Mouse (Mus musculus): ENCODE measurements around the gene Arhgap31.
"Not testable (repeated sequence)": the region's sequence is repeated elsewhere in the genome, so short reads cannot be mapped to it uniquely, and the experiment has no call there.

Arhgap31 gene

GRCm38 (mm10) chr16:38687673-38688072 is 25.4 kb downstream of the Arhgap31 start:
- DNase-seq (ENCODE audit: low spot score in 2 of 2), result no peak

GRCm38 (mm10) chr16:38683094-38683493 is 30.0 kb downstream of the Arhgap31 start:
- no peak for DNase-seq (ENCODE audit: low spot score in 2 of 2)

- DNase-seq (ENCODE audit: low spot score in 2 of 2), result no peak
These were observed 31.8 kb downstream of the Arhgap31 start for GRCm38 (mm10) chr16:38681313-38681712.

- DNase-seq (ENCODE audit: low spot score in 2 of 2), result no peak
These were observed 33.5 kb downstream of the Arhgap31 start for GRCm38 (mm10) chr16:38679431-38680021.

- no peak for DNase-seq (ENCODE audit: low spot score in 2 of 2)
These were observed 34.2 kb downstream of the Arhgap31 start for GRCm38 (mm10) chr16:38678853-38679252.

- DNase-seq (ENCODE audit: low spot score in 2 of 2), result not testable (repeated sequence)
These were observed 35.1 kb downstream of the Arhgap31 start for GRCm38 (mm10) chr16:38677941-38678340.

GRCm38 (mm10) chr16:38677171-38677570 is 35.9 kb downstream of the Arhgap31 start:
- no peak for DNase-seq (ENCODE audit: low spot score in 2 of 2)

GRCm38 (mm10) chr16:38676647-38677046 is 36.4 kb downstream of the Arhgap31 start:
- DNase-seq (ENCODE audit: low spot score in 2 of 2), result no peak

GRCm38 (mm10) chr16:38675600-38676335 is 37.3 kb downstream of the Arhgap31 start:
- DNase-seq (ENCODE audit: low spot score in 2 of 2), result no peak

GRCm38 (mm10) chr16:38674891-38675290 is 38.2 kb downstream of the Arhgap31 start:
- no peak for DNase-seq (ENCODE audit: low spot score in 2 of 2)

- peak; percentile 61 to 82 for DNase-seq (ENCODE audit: low spot score in 2 of 2)
These were observed 39.6 kb downstream of the Arhgap31 start for GRCm38 (mm10) chr16:38673511-38673910.

GRCm38 (mm10) chr16:38672947-38673346 is 40.1 kb downstream of the Arhgap31 start:
- DNase-seq (ENCODE audit: low spot score in 2 of 2), result no peak

- DNase-seq (ENCODE audit: low spot score in 2 of 2), result no peak
These were observed 40.7 kb downstream of the Arhgap31 start for GRCm38 (mm10) chr16:38672370-38672769.

GRCm38 (mm10) chr16:38670621-38671390 is 42.3 kb downstream of the Arhgap31 start:
- no peak for DNase-seq (ENCODE audit: low spot score in 2 of 2)

- DNase-seq (ENCODE audit: low spot score in 2 of 2), result no peak
These were observed 44.0 kb downstream of the Arhgap31 start for GRCm38 (mm10) chr16:38668871-38669675.

- no peak for DNase-seq (ENCODE audit: low spot score in 2 of 2)
These were observed 46.6 kb downstream of the Arhgap31 start for GRCm38 (mm10) chr16:38666523-38666922.

GRCm38 (mm10) chr16:38666016-38666415 is 47.1 kb downstream of the Arhgap31 start:
- no peak for DNase-seq (ENCODE audit: low spot score in 2 of 2)

- no peak for DNase-seq (ENCODE audit: low spot score in 2 of 2)
These were observed 50.5 kb downstream of the Arhgap31 start for GRCm38 (mm10) chr16:38662575-38662974.

GRCm38 (mm10) chr16:38654308-38654707 is 58.8 kb downstream of the Arhgap31 start:
- DNase-seq (ENCODE audit: low spot score in 2 of 2), result no peak

- DNase-seq (ENCODE audit: low spot score in 2 of 2), result no peak
These were observed 59.6 kb downstream of the Arhgap31 start for GRCm38 (mm10) chr16:38653390-38653871.

- no peak for DNase-seq (ENCODE audit: low spot score in 2 of 2)
These were observed 60.4 kb downstream of the Arhgap31 start for GRCm38 (mm10) chr16:38652653-38653052.

Data from frontal cortex, postnatal 14 days (tissue).